Mouse (Mus musculus) kidney, adult 2 months (tissue): ENCODE data around the gene Gm28047.

ENCODE experiments used
- CTCF ChIP-seq: fragments of 200-500 bp; conservative IDR thresholded peaks from 2 replicates; pipeline ENCODE4 v1.5.1; 2011; ENCODE audit warnings: low read depth, mild to moderate bottlenecking, control low read depth, low read length, moderate library complexity, mixed read lengths; ENCODE audit not compliant: insufficient read depth, insufficient read length
- POLR2A ChIP-seq: fragments of 200-500 bp; IDR thresholded peaks from one replicate; pipeline ENCODE4 v1.6.1; 2011; ENCODE audit warnings: low read depth, low read length, control low read depth

GRCm38 (mm10) chr15:102500479-102500878 is 124.4 kb downstream of the Gm28047 start:
- TF ChIP-seq POLR2A (no peak), CTCF (no peak)
